Mouse (Mus musculus) A20 (cell line): ENCODE results near the gene Smim24.

Experiments
- DNase-seq: peaks from one replicate; pipeline ENCODE4 v3.0.0-alpha.2; 2011; ENCODE audit warnings: low read depth, low spot score

The Smim24 gene

GRCm38 (mm10) chr10:81421041-81421796, 28.4 kb downstream of the Smim24 start:
- DNase-seq, result no peak

- no peak for DNase-seq
These were observed 28.9 kb downstream of the Smim24 start for GRCm38 (mm10) chr10:81421797-81422100.

- DNase-seq, result no peak
These were observed 29.3 kb downstream of the Smim24 start for GRCm38 (mm10) chr10:81422191-81422590.

- DNase-seq, result no peak
These were observed 29.9 kb downstream of the Smim24 start for GRCm38 (mm10) chr10:81422661-81423217.

GRCm38 (mm10) chr10:81423476-81424245, 30.8 kb downstream of the Smim24 start:
- DNase-seq, result no peak

- DNase-seq, result no peak
These were observed 31.6 kb downstream of the Smim24 start for GRCm38 (mm10) chr10:81424246-81425051.

GRCm38 (mm10) chr10:81425236-81425850, 32.5 kb downstream of the Smim24 start:
- DNase-seq, result no peak

- no peak for DNase-seq
These were observed 33.3 kb downstream of the Smim24 start for GRCm38 (mm10) chr10:81426081-81426671.

- DNase-seq, result no peak
These were observed 34.0 kb downstream of the Smim24 start for GRCm38 (mm10) chr10:81426897-81427296.

- no peak for DNase-seq
These were observed 34.5 kb downstream of the Smim24 start for GRCm38 (mm10) chr10:81427327-81427726.

GRCm38 (mm10) chr10:81427804-81428506, 35.1 kb downstream of the Smim24 start:
- no peak for DNase-seq

GRCm38 (mm10) chr10:81428507-81428870, 35.6 kb downstream of the Smim24 start:
- DNase-seq, result peak; percentile 45

GRCm38 (mm10) chr10:81429092-81429491, 36.2 kb downstream of the Smim24 start:
- no peak for DNase-seq

- peak; percentile 95 for DNase-seq
These were observed 36.8 kb downstream of the Smim24 start for GRCm38 (mm10) chr10:81429605-81430061.

GRCm38 (mm10) chr10:81430141-81430830, 37.4 kb downstream of the Smim24 start:
- peak; percentile 85 for DNase-seq

GRCm38 (mm10) chr10:81430831-81431525, 38.1 kb downstream of the Smim24 start:
- DNase-seq, result peak; percentile 62

- peak; percentile 65 for DNase-seq
These were observed 38.8 kb downstream of the Smim24 start for GRCm38 (mm10) chr10:81431526-81432168.

GRCm38 (mm10) chr10:81432169-81432867, 39.5 kb downstream of the Smim24 start:
- no peak for DNase-seq
